Mouse (Mus musculus) stomach, postnatal 0 days (tissue): Measurements from ENCODE around the gene Adcy1. TPM values are rescaled to one million over a fixed set of nuclear protein-coding genes. Genes with fewer than 3 reads are reported as not detected.

Source experiments
- ATAC-seq: fragments of 200-750 bp; cut with Nextera tagmentation; 2 replicates; pipeline ENCODE4 v1.8.0; 2017; ENCODE audit not compliant: low FRiP score, low TSS enrichment
- DNase-seq: peaks from one replicate; pipeline ENCODE4 v3.0.0-alpha.2; 2016; ENCODE audit warnings: low spot score
- H3K27ac ChIP-seq: fragments of 300-500 bp; sonication (generic); replicated peaks from 2 replicates; pipeline ENCODE4 v1.5.1; 2014; ENCODE audit warnings: mild to moderate bottlenecking, control low read depth
- H3K27me3 ChIP-seq: fragments of 300-500 bp; sonication (generic); 2 replicates; pipeline ENCODE4 v1.6.1; 2014; ENCODE audit warnings: low read length; ENCODE audit not compliant: control insufficient read depth, insufficient read depth
- H3K36me3 ChIP-seq: fragments of 300-500 bp; sonication (generic); 2 replicates; pipeline ENCODE4 v1.6.1; 2014; ENCODE audit warnings: low read length, mixed read lengths; ENCODE audit not compliant: control insufficient read depth, insufficient read depth
- H3K4me1 ChIP-seq: fragments of 300-500 bp; sonication (generic); replicated peaks from 2 replicates; pipeline ENCODE4 v1.6.1; 2014; ENCODE audit warnings: antibody characterized with exemption; ENCODE audit not compliant: control insufficient read depth, insufficient read depth
- H3K4me2 ChIP-seq: fragments of 300-500 bp; sonication (generic); replicated peaks from 2 replicates; pipeline ENCODE4 v1.6.1; 2014; ENCODE audit warnings: low read depth, mild to moderate bottlenecking, control low read depth, moderate library complexity
- H3K4me3 ChIP-seq: fragments of 300-500 bp; sonication (generic); 2 replicates; pipeline ENCODE4 v1.5.1; 2014; ENCODE audit warnings: low read depth, low read length, control low read depth
- H3K9ac ChIP-seq: fragments of 300-500 bp; sonication (generic); 2 replicates; pipeline ENCODE4 v1.6.1; 2014; ENCODE audit warnings: mild to moderate bottlenecking, low read length, control low read depth, mixed read lengths
- H3K9me3 ChIP-seq: fragments of 300-500 bp; sonication (generic); 2 replicates; pipeline ENCODE4 v1.6.1; 2016; ENCODE audit warnings: low read length; ENCODE audit not compliant: control insufficient read depth
- CTCF ChIP-seq: IDR thresholded peaks from 2 replicates; pipeline ENCODE4 v1.5.1; 2016; ENCODE audit warnings: antibody characterized with exemption, low read depth, mild to moderate bottlenecking, moderate library complexity
- EP300 ChIP-seq: optimal IDR thresholded peaks from 2 replicates; pipeline ENCODE3; 2016; ENCODE audit warnings: antibody characterized with exemption
- WGBS: fragments of 180-500 bp; shearing (Covaris S2); extraction: QIAGEN DNeasy Blood & Tissue Kit; methylation state at CpG from one replicate; pipeline ENCODE4 v1.1.7; 2014; 5-methylcytosine and 5-hydroxymethylcytosine counted together
- polyA plus RNA-seq: library from polyadenylated mRNA; unstranded; fragments of >200 nt; fragmentation: Nextera tagmentation; extraction: Ambion mirVana; gene quantifications from 2 replicates; pipeline ENCODE4 v1.2.1, GENCODE M21; 2015

Gene Adcy1
- polyA plus RNA-seq, result 0.73 and 0.82 TPM in 2 replicates

- TF ChIP-seq EP300 (no peak), CTCF (no peak)
- peaks cover 4% of the 10 kb centered on the region; the same call in 1 of the 2 replicates for H3K4me1 ChIP-seq
- H3K36me3 ChIP-seq, result no peaks in the 10 kb centered on the region
- H3K27ac ChIP-seq, result no peak within 1 kb of the TSS
- H3K9ac ChIP-seq, result peak within 1 kb of the TSS; percentile 52
- DNase-seq, result peak; percentile 19
- H3K27me3 ChIP-seq, result peaks cover 5% of the 10 kb centered on the region; the same call in 1 of the 2 replicates
- ATAC-seq, result no peak
- H3K4me3 ChIP-seq, result peak within 1 kb of the TSS; percentile 49
- peak within 1 kb of the TSS; percentile 81 for H3K4me2 ChIP-seq
- H3K9me3 ChIP-seq, result no peaks in the 10 kb centered on the region
- 1% methylated on average over 34 of the region's 69 CpGs for WGBS
Observed at GRCm38 (mm10) chr11:7063001-7063584, at the start of gene Adcy1. Adcy1 (plus strand) TSS chr11:7063489.

GRCm38 (mm10) chr11:7016907-7017306 is 46.4 kb upstream of the Adcy1 start:
- no peak overlapping the region for H3K4me3 ChIP-seq
- TF ChIP-seq CTCF (no peak), EP300 (no peak)
- no peaks in the 10 kb centered on the region for H3K4me1 ChIP-seq
- DNase-seq (no peak), ATAC-seq (no peak)
- no peak overlapping the region for H3K4me2 ChIP-seq
- no peak overlapping the region for H3K27ac ChIP-seq
- no peaks in the 10 kb centered on the region for H3K9me3 ChIP-seq
- 85% methylated on average over 12 of the region's 12 CpGs for WGBS
- no peak overlapping the region for H3K9ac ChIP-seq
- H3K36me3 ChIP-seq, result no peaks in the 10 kb centered on the region
- no peaks in the 10 kb centered on the region for H3K27me3 ChIP-seq

- H3K9ac ChIP-seq, result no peak overlapping the region
- no peaks in the 10 kb centered on the region for H3K9me3 ChIP-seq
- H3K36me3 ChIP-seq, result no peaks in the 10 kb centered on the region
- H3K4me2 ChIP-seq, result no peak overlapping the region
- H3K27me3 ChIP-seq, result no peaks in the 10 kb centered on the region
- 84% methylated on average over 5 of the region's 5 CpGs for WGBS
- TF ChIP-seq EP300, result no peak
- no peak for TF ChIP-seq CTCF
- no peak overlapping the region for H3K27ac ChIP-seq
- no peak overlapping the region for H3K4me3 ChIP-seq
- no peaks in the 10 kb centered on the region for H3K4me1 ChIP-seq
- no peak for ATAC-seq
- DNase-seq, result no peak
Observed at GRCm38 (mm10) chr11:7018078-7018477, 45.2 kb upstream of the Adcy1 start.

- no peaks in the 10 kb centered on the region for H3K27me3 ChIP-seq
- H3K27ac ChIP-seq, result no peak overlapping the region
- H3K9me3 ChIP-seq, result no peaks in the 10 kb centered on the region
- ATAC-seq, result no peak
- no peaks in the 10 kb centered on the region for H3K4me1 ChIP-seq
- 76% methylated on average over 7 of the region's 7 CpGs for WGBS
- H3K4me3 ChIP-seq, result no peak overlapping the region
- no peak overlapping the region for H3K9ac ChIP-seq
- no peaks in the 10 kb centered on the region for H3K36me3 ChIP-seq
- no peak overlapping the region for H3K4me2 ChIP-seq
- DNase-seq, result no peak
- no peak for TF ChIP-seq EP300
- TF ChIP-seq CTCF, result no peak
Observed at GRCm38 (mm10) chr11:7019006-7019525, 44.2 kb upstream of the Adcy1 start.

- no peak overlapping the region for H3K9ac ChIP-seq
- DNase-seq (no peak), ATAC-seq (no peak)
- no peaks in the 10 kb centered on the region for H3K36me3 ChIP-seq
- H3K9me3 ChIP-seq, result no peaks in the 10 kb centered on the region
- no peak overlapping the region for H3K27ac ChIP-seq
- TF ChIP-seq CTCF (no peak), EP300 (no peak)
- H3K4me2 ChIP-seq, result no peak overlapping the region
- H3K27me3 ChIP-seq, result no peaks in the 10 kb centered on the region
- H3K4me1 ChIP-seq, result no peaks in the 10 kb centered on the region
- no peak overlapping the region for H3K4me3 ChIP-seq
- WGBS, result 72% methylated on average over 2 of the region's 2 CpGs
Observed at GRCm38 (mm10) chr11:7033063-7033462, 30.2 kb upstream of the Adcy1 start.

GRCm38 (mm10) chr11:7039722-7040121 is 23.6 kb upstream of the Adcy1 start:
- Histone ChIP-seq H3K4me2 (no peak overlapping the region), H3K36me3 (no peaks in the 10 kb centered on the region), H3K27ac (no peak overlapping the region), H3K27me3 (no peaks in the 10 kb centered on the region), H3K9me3 (no peaks in the 10 kb centered on the region), H3K4me1 (no peaks in the 10 kb centered on the region), H3K4me3 (no peak overlapping the region), H3K9ac (no peak overlapping the region)
- WGBS, result 24% methylated on average over 7 of the region's 7 CpGs
- no peak for TF ChIP-seq CTCF
- TF ChIP-seq EP300, result no peak
- ATAC-seq, result no peak
- DNase-seq, result no peak
